Mouse (Mus musculus) embryonic facial prominence, embryonic 12.5 days (tissue): ENCODE data around the gene Svop. TPM values are rescaled to one million over a fixed set of nuclear protein-coding genes. Genes with fewer than 3 reads are reported as not detected.

Source experiments
- ATAC-seq: fragments of 200-750 bp; cut with Nextera tagmentation; 2 replicates; pipeline ENCODE4 v1.8.0; 2017; ENCODE audit not compliant: insufficient number of reproducible peaks, insufficient read depth, low FRiP score, low TSS enrichment
- H3K27ac ChIP-seq: fragments of 300-500 bp; sonication (generic); 2 replicates; pipeline ENCODE4 v1.5.1; 2016; ENCODE audit warnings: mild to moderate bottlenecking
- H3K27me3 ChIP-seq: fragments of 300-500 bp; sonication (generic); 2 replicates; pipeline ENCODE4 v1.6.1; 2016; ENCODE audit warnings: mild to moderate bottlenecking, moderate library complexity
- H3K36me3 ChIP-seq: fragments of 300-500 bp; sonication (generic); 2 replicates; pipeline ENCODE4 v1.6.1; 2016; ENCODE audit warnings: mild to moderate bottlenecking
- H3K4me1 ChIP-seq: fragments of 300-500 bp; sonication (generic); 2 replicates; pipeline ENCODE4 v1.6.1; 2016
- H3K4me2 ChIP-seq: fragments of 300-500 bp; sonication (generic); replicated peaks from 2 replicates; pipeline ENCODE4 v1.6.1; 2016; ENCODE audit warnings: mild to moderate bottlenecking, moderate library complexity
- H3K4me3 ChIP-seq: fragments of 300-500 bp; sonication (generic); 2 replicates; pipeline ENCODE4 v1.5.1; 2016; ENCODE audit warnings: mild to moderate bottlenecking
- H3K9ac ChIP-seq: fragments of 300-500 bp; sonication (generic); 2 replicates; pipeline ENCODE4 v1.6.1; 2016; ENCODE audit warnings: mild to moderate bottlenecking, moderate library complexity
- H3K9me3 ChIP-seq: fragments of 300-500 bp; sonication (generic); 2 replicates; pipeline ENCODE4 v1.6.1; 2016; ENCODE audit warnings: mild to moderate bottlenecking, moderate library complexity
- WGBS: fragments of 180-500 bp; shearing (Covaris S2); methylation state at CpG from one replicate; pipeline ENCODE4 v1.1.7; 2016; 5-methylcytosine and 5-hydroxymethylcytosine counted together
- polyA plus RNA-seq: library from polyadenylated mRNA; unstranded; fragments of >200 nt; fragmentation: Nextera tagmentation; extraction: Ambion mirVana; gene quantifications from 2 replicates; pipeline ENCODE4 v1.2.1, GENCODE M21; 2016

The Svop gene
- polyA plus RNA-seq, 1 experiment from 2014 or later: 3.3 TPM

GRCm38 (mm10) chr5:114007753-114008453, 83.5 kb downstream of the Svop start:
- ATAC-seq: no peak
- H3K27me3 ChIP-seq: no peaks in the 10 kb centered on the region; the same call in 1 of the 2 replicates
- H3K4me2 ChIP-seq: no peak overlapping the region
- no peaks in the 10 kb centered on the region for H3K4me1 ChIP-seq
- H3K9ac ChIP-seq: no peak overlapping the region
- H3K9me3 ChIP-seq: no peaks in the 10 kb centered on the region
- no peak overlapping the region for H3K27ac ChIP-seq
- no peaks in the 10 kb centered on the region for H3K36me3 ChIP-seq
- 75% methylated on average over 12 of the region's 12 CpGs for WGBS
- no peak overlapping the region for H3K4me3 ChIP-seq

- Histone ChIP-seq H3K4me2 (no peak overlapping the region), H3K4me3 (no peak overlapping the region), H3K27ac (no peak overlapping the region), H3K9ac (no peak overlapping the region), H3K36me3 (no peaks in the 10 kb centered on the region), H3K4me1 (no peaks in the 10 kb centered on the region), H3K9me3 (no peaks in the 10 kb centered on the region), H3K27me3 (no peaks in the 10 kb centered on the region; the same call in 1 of the 2 replicates)
- WGBS: 77% methylated on average over 4 of the region's 4 CpGs
- ATAC-seq: no peak
Observed at GRCm38 (mm10) chr5:114006974-114007373, 84.4 kb downstream of the Svop start.

GRCm38 (mm10) chr5:114005100-114005499, 86.3 kb downstream of the Svop start:
- WGBS: 87% methylated on average over 5 of the region's 5 CpGs
- H3K27ac ChIP-seq: no peak overlapping the region

GRCm38 (mm10) chr5:114004573-114004972, 86.8 kb downstream of the Svop start:
- Histone ChIP-seq H3K27ac (no peak overlapping the region), H3K36me3 (no peaks in the 10 kb centered on the region), H3K4me3 (no peak overlapping the region), H3K4me1 (no peaks in the 10 kb centered on the region), H3K9ac (no peak overlapping the region), H3K9me3 (no peaks in the 10 kb centered on the region), H3K4me2 (no peak overlapping the region), H3K27me3 (no peaks in the 10 kb centered on the region; the same call in 1 of the 2 replicates)
- WGBS: 86% methylated on average over 11 of the region's 11 CpGs
- ATAC-seq: no peak

More at GRCm38 (mm10) chr5:114005100-114005499, 86.3 kb downstream of the Svop start:
- no peak overlapping the region for H3K4me3 ChIP-seq
- no peaks in the 10 kb centered on the region for H3K36me3 ChIP-seq
- H3K4me1 ChIP-seq: no peaks in the 10 kb centered on the region
- H3K27me3 ChIP-seq: no peaks in the 10 kb centered on the region; the same call in 1 of the 2 replicates
- no peak for ATAC-seq
- H3K4me2 ChIP-seq: no peak overlapping the region
- H3K9ac ChIP-seq: no peak overlapping the region
- H3K9me3 ChIP-seq: no peaks in the 10 kb centered on the region

GRCm38 (mm10) chr5:114003542-114003941, 87.8 kb downstream of the Svop start, which contains the start of gene Dao:
Gene Dao (plus strand): TSS chr5:114003703.
- H3K4me2 ChIP-seq: no peak within 1 kb of the TSS
- H3K27me3 ChIP-seq: no peaks in the 10 kb centered on the region; the same call in 1 of the 2 replicates
- H3K9me3 ChIP-seq: no peaks in the 10 kb centered on the region
- H3K36me3 ChIP-seq: no peaks in the 10 kb centered on the region
- ATAC-seq: no peak
- no peaks in the 10 kb centered on the region for H3K4me1 ChIP-seq
- H3K9ac ChIP-seq: no peak within 1 kb of the TSS
- 63% methylated on average over 5 of the region's 5 CpGs for WGBS
- H3K4me3 ChIP-seq: no peak within 1 kb of the TSS
- H3K27ac ChIP-seq: no peak within 1 kb of the TSS

GRCm38 (mm10) chr5:113999382-113999781, 92.0 kb downstream of the Svop start:
- WGBS: 64% methylated on average over 5 of the region's 5 CpGs
- Histone ChIP-seq H3K36me3 (no peaks in the 10 kb centered on the region), H3K4me3 (no peak overlapping the region), H3K4me2 (no peak overlapping the region), H3K9me3 (no peaks in the 10 kb centered on the region), H3K27ac (no peak overlapping the region), H3K9ac (no peak overlapping the region), H3K27me3 (no peaks in the 10 kb centered on the region; the same call in 1 of the 2 replicates), H3K4me1 (no peaks in the 10 kb centered on the region)
- ATAC-seq: no peak

- H3K27ac ChIP-seq: no peak overlapping the region
- H3K4me3 ChIP-seq: no peak overlapping the region
- 52% methylated on average over 2 of the region's 2 CpGs for WGBS
- no peaks in the 10 kb centered on the region for H3K9me3 ChIP-seq
- H3K27me3 ChIP-seq: no peaks in the 10 kb centered on the region
- H3K4me1 ChIP-seq: peaks cover 13% of the 10 kb centered on the region
- no peak overlapping the region for H3K4me2 ChIP-seq
- no peaks in the 10 kb centered on the region for H3K36me3 ChIP-seq
- no peak for ATAC-seq
- H3K9ac ChIP-seq: no peak overlapping the region
Observed at GRCm38 (mm10) chr5:113996458-113996857, 94.9 kb downstream of the Svop start.

GRCm38 (mm10) chr5:113993487-113994465, 97.6 kb downstream of the Svop start, which contains the start of gene Ssh1:
Gene Ssh1 (minus strand): TSS chr5:113993894.
- H3K4me3 ChIP-seq: peak within 1 kb of the TSS; percentile 84
- peaks cover 22% of the 10 kb centered on the region for H3K4me1 ChIP-seq
- no peaks in the 10 kb centered on the region for H3K9me3 ChIP-seq
- H3K27me3 ChIP-seq: no peaks in the 10 kb centered on the region
- H3K36me3 ChIP-seq: peaks cover 12% of the 10 kb centered on the region
- ATAC-seq: peak; percentile 75
- 2% methylated on average over 57 of the region's 83 CpGs for WGBS
- H3K27ac ChIP-seq: peak within 1 kb of the TSS; percentile 96
- peak within 1 kb of the TSS; percentile 94 for H3K9ac ChIP-seq
- peak within 1 kb of the TSS; percentile 81 for H3K4me2 ChIP-seq

GRCm38 (mm10) chr5:113993031-113993486, 98.3 kb downstream of the Svop start:
- Histone ChIP-seq H3K4me2 (peak overlapping the region; percentile 81), H3K9ac (peak overlapping the region; percentile 94), H3K4me1 (peaks cover 22% of the 10 kb centered on the region), H3K4me3 (peak overlapping the region; percentile 84), H3K27me3 (no peaks in the 10 kb centered on the region), H3K36me3 (peaks cover 13% of the 10 kb centered on the region), H3K9me3 (no peaks in the 10 kb centered on the region), H3K27ac (peak overlapping the region; percentile 96)
- WGBS: under 1% methylated on average over 22 of the region's 22 CpGs
- peak; percentile 69 for ATAC-seq

GRCm38 (mm10) chr5:113992339-113992831, 99.0 kb downstream of the Svop start:
- peaks cover 22% of the 10 kb centered on the region for H3K4me1 ChIP-seq
- no peaks in the 10 kb centered on the region for H3K27me3 ChIP-seq
- peaks cover 13% of the 10 kb centered on the region for H3K36me3 ChIP-seq
- no peak for ATAC-seq
- H3K9me3 ChIP-seq: no peaks in the 10 kb centered on the region
- 25% methylated on average over 12 of the region's 12 CpGs for WGBS
- peak overlapping the region; percentile 84 for H3K4me3 ChIP-seq
- peak overlapping the region; percentile 94 for H3K9ac ChIP-seq
- peak overlapping the region; percentile 81 for H3K4me2 ChIP-seq
- H3K27ac ChIP-seq: peak overlapping the region; percentile 96

GRCm38 (mm10) chr5:113991141-113991540, 100.2 kb downstream of the Svop start:
- peaks cover 19% of the 10 kb centered on the region for H3K36me3 ChIP-seq
- WGBS: 74% methylated on average over 7 of the region's 7 CpGs
- no peaks in the 10 kb centered on the region for H3K9me3 ChIP-seq
- H3K27me3 ChIP-seq: no peaks in the 10 kb centered on the region
- no peak overlapping the region for H3K9ac ChIP-seq
- peak overlapping the region; percentile 81; the same call in 1 of the 2 replicates for H3K4me2 ChIP-seq
- no peak for ATAC-seq
- no peak overlapping the region for H3K4me3 ChIP-seq
- peaks cover 29% of the 10 kb centered on the region for H3K4me1 ChIP-seq
- H3K27ac ChIP-seq: no peak overlapping the region
